Mouse (Mus musculus): ENCODE measurements at regions not wholly inside any gene's neighbourhood (a gene's known extent, or its start where the extent isn't known, plus 50 kb on each side); places are given as distances from the start of the nearest gene placed in this dataset.

DNA sequence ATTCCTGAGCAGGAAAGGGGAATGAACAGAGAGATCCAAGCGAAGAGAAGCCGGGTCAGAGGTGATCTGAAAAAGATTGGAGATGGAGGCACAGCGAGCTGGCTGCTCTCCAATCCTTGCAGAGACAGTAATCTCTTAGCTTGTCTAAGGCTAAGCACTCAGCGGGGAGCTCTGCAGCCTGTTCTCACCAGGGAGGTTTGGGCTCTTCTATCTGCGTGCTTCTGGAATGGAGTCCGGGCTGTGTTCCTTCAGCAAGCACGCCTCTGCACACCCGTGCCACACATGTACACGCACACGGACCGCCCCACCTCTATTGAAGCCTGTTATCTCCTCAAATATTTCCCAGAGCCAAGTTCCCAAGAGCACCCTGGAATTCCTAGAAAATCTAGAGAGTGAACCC, 161.3 kb downstream of the Cct6b start:
- no peaks in the 10 kb centered on the region for H3K27me3 ChIP-seq (ENCODE audit: control insufficient read depth in 1 of 2, insufficient read depth in 2 of 2, low read length in 2 of 2)

DNA sequence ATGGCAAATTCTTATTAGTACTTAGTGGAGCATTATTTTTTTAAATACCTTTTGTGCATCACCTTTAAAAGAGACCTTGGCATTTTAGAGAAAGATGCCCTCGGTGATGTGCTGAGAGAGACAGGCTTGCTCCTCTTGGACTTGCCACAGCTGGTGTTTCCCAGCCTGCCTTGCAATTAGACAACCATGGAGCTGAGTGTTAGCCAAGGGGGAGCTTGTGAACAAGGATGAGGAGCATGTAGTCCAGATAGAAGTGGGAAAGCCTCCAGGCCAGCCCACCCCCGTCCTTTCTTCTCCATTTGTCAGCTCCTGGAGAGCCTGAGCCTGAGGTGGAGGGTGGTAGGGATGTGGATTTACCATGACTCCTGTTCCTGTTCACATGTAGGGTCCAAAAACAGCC, 161.9 kb downstream of the Cct6b start:
- Histone ChIP-seq H3K9ac (ENCODE audit: control insufficient read depth, low read depth, low read length, poor library complexity, severe bottlenecking) (no peak overlapping the region), H3K27me3 (ENCODE audit: control insufficient read depth in 1 of 2, insufficient read depth in 2 of 2, low read length in 2 of 2) (no peaks in the 10 kb centered on the region), H3K79me2 (ENCODE audit: control insufficient read depth, insufficient read depth, low read length, poor library complexity) (no peaks in the 10 kb centered on the region), H3K36me3 (ENCODE audit: control insufficient read depth in 1 of 2, insufficient read depth in 2 of 2, low read length in 2 of 2) (no peaks in the 10 kb centered on the region), H3K4me3 (ENCODE audit: control insufficient read depth in 1 of 2, insufficient read depth in 1 of 2, low read depth in 2 of 2, low read length in 2 of 2) (no peak overlapping the region), H3K9me3 (replicated peaks; ENCODE audit: insufficient read depth, low read length) (no peaks in the 10 kb centered on the region), H3K27ac (ENCODE audit: control insufficient read depth, low read depth, low read length) (no peak overlapping the region), H3K4me1 (ENCODE audit: control insufficient read depth in 1 of 2, insufficient read depth in 2 of 2, low read length in 2 of 2) (no peaks in the 10 kb centered on the region)
- TF ChIP-seq GATA1 (IDR thresholded peaks at IDR 0.05; ENCODE audit: low read depth, low read length) (no peak), CHD2 (IDR thresholded peaks at IDR 0.05; ENCODE audit: low read length) (no peak), CTCF (IDR thresholded peaks at IDR 0.05 in 2 of 3, conservative IDR thresholded peaks at IDR 0.05 in 1 of 3; ENCODE audit: control insufficient read depth in 1 of 3, insufficient read depth in 1 of 3, low read depth in 2 of 3, low read length in 3 of 3, poor library complexity in 1 of 3, severe bottlenecking in 1 of 3) (no peak), MXI1 (IDR thresholded peaks at IDR 0.05; ENCODE audit: low read depth, low read length) (no peak), EP300 (IDR thresholded peaks at IDR 0.05; ENCODE audit: low read depth in 1 of 2, low read length in 2 of 2) (no peak), CHD1 (IDR thresholded peaks at IDR 0.05; ENCODE audit: low read depth, low read length) (no peak), RCOR1 (IDR thresholded peaks at IDR 0.05; ENCODE audit: low read depth, low read length) (no peak), ZMIZ1 (IDR thresholded peaks at IDR 0.05; ENCODE audit: low read depth, low read length) (no peak), MYC (IDR thresholded peaks at IDR 0.05; ENCODE audit: low read depth, low read length) (no peak), NELFE (IDR thresholded peaks at IDR 0.05; ENCODE audit: low read depth, low read length) (no peak), ZKSCAN1 (IDR thresholded peaks at IDR 0.05; ENCODE audit: low read depth, low read length) (no peak), TBP (IDR thresholded peaks at IDR 0.05; ENCODE audit: low read depth, low read length) (no peak), E2F4 (IDR thresholded peaks at IDR 0.05; ENCODE audit: borderline replicate concordance, low read depth, low read length) (no peak), MAX (IDR thresholded peaks at IDR 0.05; ENCODE audit: low read length) (no peak), UBTF (IDR thresholded peaks at IDR 0.05; ENCODE audit: borderline replicate concordance, insufficient read depth, low read depth, low read length) (no peak), POLR2AphosphoS5 (IDR thresholded peaks at IDR 0.05; ENCODE audit: borderline replicate concordance, low read depth, low read length) (no peak), TCF12 (IDR thresholded peaks at IDR 0.05; ENCODE audit: low read depth, low read length) (no peak), KAT2A (conservative IDR thresholded peaks at IDR 0.05; ENCODE audit: low read depth, low read length) (no peak), ZNF384 (IDR thresholded peaks at IDR 0.05; ENCODE audit: low read depth, low read length) (no peak)
- no peak for DNase-seq (ENCODE audit: low read depth, low spot score)

More for the DNA sequence above, 161.3 kb downstream of the Cct6b start:
- Histone ChIP-seq H3K4me3 (ENCODE audit: control insufficient read depth in 1 of 2, insufficient read depth in 1 of 2, low read depth in 2 of 2, low read length in 2 of 2) (no peak overlapping the region), H3K36me3 (ENCODE audit: control insufficient read depth in 1 of 2, insufficient read depth in 2 of 2, low read length in 2 of 2) (no peaks in the 10 kb centered on the region), H3K4me1 (ENCODE audit: control insufficient read depth in 1 of 2, insufficient read depth in 2 of 2, low read length in 2 of 2) (no peaks in the 10 kb centered on the region), H3K27ac (ENCODE audit: control insufficient read depth, low read depth, low read length) (no peak overlapping the region), H3K79me2 (ENCODE audit: control insufficient read depth, insufficient read depth, low read length, poor library complexity) (no peaks in the 10 kb centered on the region), H3K9ac (ENCODE audit: control insufficient read depth, low read depth, low read length, poor library complexity, severe bottlenecking) (no peak overlapping the region), H3K9me3 (replicated peaks; ENCODE audit: insufficient read depth, low read length) (no peaks in the 10 kb centered on the region)
- no peak for DNase-seq (ENCODE audit: low read depth, low spot score)
- TF ChIP-seq UBTF (IDR thresholded peaks at IDR 0.05; ENCODE audit: borderline replicate concordance, insufficient read depth, low read depth, low read length): no peak
- TF ChIP-seq MAZ (IDR thresholded peaks at IDR 0.05; ENCODE audit: low read depth, low read length): no peak
- no peak for TF ChIP-seq CTCF (IDR thresholded peaks at IDR 0.05 in 2 of 3, conservative IDR thresholded peaks at IDR 0.05 in 1 of 3; ENCODE audit: control insufficient read depth in 1 of 3, insufficient read depth in 1 of 3, low read depth in 2 of 3, low read length in 3 of 3, poor library complexity in 1 of 3, severe bottlenecking in 1 of 3)
- TF ChIP-seq ZMIZ1 (IDR thresholded peaks at IDR 0.05; ENCODE audit: low read depth, low read length): no peak
- no peak for TF ChIP-seq NELFE (IDR thresholded peaks at IDR 0.05; ENCODE audit: low read depth, low read length)
- no peak for TF ChIP-seq TBP (IDR thresholded peaks at IDR 0.05; ENCODE audit: low read depth, low read length)
- no peak for TF ChIP-seq MAX (IDR thresholded peaks at IDR 0.05; ENCODE audit: low read length)
- no peak for TF ChIP-seq MEF2A (IDR thresholded peaks at IDR 0.05; ENCODE audit: extremely low read depth, insufficient replicate concordance, low read depth, low read length, poor library complexity, severe bottlenecking)
- no peak for TF ChIP-seq GATA1 (IDR thresholded peaks at IDR 0.05; ENCODE audit: low read depth, low read length)
- no peak for TF ChIP-seq ZC3H11A (IDR thresholded peaks at IDR 0.05; ENCODE audit: low read depth, low read length)
- no peak for TF ChIP-seq MYB (IDR thresholded peaks at IDR 0.05; ENCODE audit: low read depth, low read length)
- no peak for TF ChIP-seq USF1 (IDR thresholded peaks at IDR 0.05; ENCODE audit: low read depth, low read length)
- no peak for TF ChIP-seq CHD2 (IDR thresholded peaks at IDR 0.05; ENCODE audit: low read length)
- no peak for TF ChIP-seq TCF12 (IDR thresholded peaks at IDR 0.05; ENCODE audit: low read depth, low read length)

All from MEL (cell line).